Mouse (Mus musculus) embryo, embryonic 11 days (tissue): ENCODE results near the gene Havcr1.
A peak's percentile ranks its signal among the peaks of the same experiment; 100 is the strongest.
"Not testable (repeated sequence)": the region's sequence is repeated elsewhere in the genome, so short reads cannot be mapped to it uniquely, and the experiment has no call there.

Experiments used
- DNase-seq: peaks from one replicate; pipeline ENCODE4 v3.0.0-alpha.2; 2015

Gene Havcr1

DNA sequence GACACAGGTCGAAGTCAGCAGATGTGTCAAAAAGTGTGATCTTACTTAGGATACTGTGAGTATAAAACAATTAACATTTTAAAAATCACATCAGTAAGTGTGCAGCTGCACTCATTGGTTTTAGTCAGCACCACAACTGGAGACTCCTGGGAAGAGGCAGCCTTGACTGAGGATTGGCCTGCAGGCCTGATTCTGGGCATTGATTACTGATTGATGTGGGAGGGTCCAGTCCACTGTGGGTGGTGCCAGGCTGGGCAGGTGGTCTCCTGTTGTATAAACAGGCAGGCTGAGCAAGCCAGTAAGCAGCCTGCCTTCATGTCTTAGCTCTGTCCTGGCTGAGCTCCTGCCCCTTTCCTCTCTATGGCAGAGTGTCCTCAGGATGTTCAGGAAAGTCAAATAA, at the start of gene Havcr1:
Gene Havcr1 (plus strand): TSS at position 5 of the 400 bp plus-strand sequence.
- DNase-seq: not testable (repeated sequence)

DNA sequence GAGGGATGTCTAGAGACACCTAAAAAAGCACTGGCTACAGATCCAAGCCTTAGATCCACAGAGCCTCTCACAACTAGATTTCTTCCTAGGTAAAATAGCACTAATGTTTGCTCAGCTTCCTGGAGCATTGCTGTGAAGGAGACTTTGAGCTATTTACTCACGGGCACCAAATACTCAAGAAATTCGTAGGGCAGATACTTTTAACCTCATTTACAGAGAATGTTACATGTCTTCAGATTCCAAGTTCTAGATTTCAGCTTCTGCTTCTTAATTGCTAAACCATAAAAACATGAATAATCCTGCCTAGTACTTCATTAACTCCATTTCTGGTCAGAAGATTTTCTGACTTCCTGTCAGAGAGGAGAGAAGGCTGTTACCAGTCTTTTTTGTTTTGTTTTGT, 44.7 kb upstream of the Havcr1 start:
- no peak for DNase-seq

DNA sequence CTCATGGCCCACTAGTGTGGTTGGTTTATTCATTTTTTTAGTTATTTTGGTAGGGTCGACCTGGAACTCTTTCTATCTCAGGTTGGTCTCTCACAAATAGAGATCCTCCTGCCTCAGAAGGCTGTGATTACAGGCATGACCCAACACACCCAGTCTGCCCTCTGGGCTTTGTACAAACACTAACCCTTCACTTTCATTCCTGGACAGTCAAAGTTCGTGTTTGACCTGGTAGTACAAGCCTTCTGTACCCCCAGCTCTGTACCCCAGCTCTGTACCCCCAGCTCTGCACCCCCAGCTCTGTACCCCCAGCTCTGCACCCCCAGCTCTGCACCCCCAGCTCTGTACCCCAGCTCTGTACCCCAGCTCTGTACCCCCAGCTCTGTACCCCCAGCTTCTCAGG, 39.0 kb upstream of the Havcr1 start:
- not testable (repeated sequence) for DNase-seq

GRCm38 (mm10) chr11:46697433-46698277, 37.2 kb upstream of the Havcr1 start:
- no peak for DNase-seq

DNA sequence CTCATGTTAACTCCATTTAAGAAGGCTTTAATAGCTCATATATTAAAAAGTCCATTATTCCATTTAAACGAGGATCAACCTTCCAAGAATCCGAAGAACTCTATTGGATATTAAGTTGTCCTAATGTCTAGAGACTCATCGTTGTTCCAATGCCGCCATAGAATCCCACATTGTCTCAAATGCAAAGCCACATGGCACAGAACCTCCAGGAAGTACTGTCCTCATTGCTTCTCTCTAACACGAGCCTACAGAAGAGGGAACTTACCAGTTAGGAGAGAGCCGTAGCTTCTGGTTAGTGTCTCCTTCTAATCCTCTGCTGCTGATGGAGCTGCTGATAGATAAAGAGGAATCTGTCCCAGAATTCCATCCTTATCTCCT, 36.6 kb upstream of the Havcr1 start:
- no peak for DNase-seq

DNA sequence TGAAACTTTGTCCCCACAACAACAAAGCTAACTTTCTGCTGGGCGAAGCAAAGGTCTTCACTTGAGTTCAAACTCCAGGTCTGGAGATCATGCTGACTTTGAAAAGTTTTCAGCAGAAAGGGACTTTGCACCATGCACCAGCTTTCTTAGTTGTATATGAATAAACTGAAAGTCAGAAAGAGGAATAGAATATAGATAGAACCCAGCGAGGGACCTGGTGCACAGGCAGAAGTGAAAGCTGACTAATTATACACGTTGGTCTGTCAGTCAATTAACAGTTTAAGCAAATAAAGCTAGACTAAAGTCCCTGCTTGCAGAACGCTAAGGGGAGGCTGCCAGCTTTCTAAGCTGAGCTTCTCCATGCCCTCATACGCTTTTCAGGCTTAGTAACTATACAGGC, 36.0 kb upstream of the Havcr1 start:
- no peak for DNase-seq

DNA sequence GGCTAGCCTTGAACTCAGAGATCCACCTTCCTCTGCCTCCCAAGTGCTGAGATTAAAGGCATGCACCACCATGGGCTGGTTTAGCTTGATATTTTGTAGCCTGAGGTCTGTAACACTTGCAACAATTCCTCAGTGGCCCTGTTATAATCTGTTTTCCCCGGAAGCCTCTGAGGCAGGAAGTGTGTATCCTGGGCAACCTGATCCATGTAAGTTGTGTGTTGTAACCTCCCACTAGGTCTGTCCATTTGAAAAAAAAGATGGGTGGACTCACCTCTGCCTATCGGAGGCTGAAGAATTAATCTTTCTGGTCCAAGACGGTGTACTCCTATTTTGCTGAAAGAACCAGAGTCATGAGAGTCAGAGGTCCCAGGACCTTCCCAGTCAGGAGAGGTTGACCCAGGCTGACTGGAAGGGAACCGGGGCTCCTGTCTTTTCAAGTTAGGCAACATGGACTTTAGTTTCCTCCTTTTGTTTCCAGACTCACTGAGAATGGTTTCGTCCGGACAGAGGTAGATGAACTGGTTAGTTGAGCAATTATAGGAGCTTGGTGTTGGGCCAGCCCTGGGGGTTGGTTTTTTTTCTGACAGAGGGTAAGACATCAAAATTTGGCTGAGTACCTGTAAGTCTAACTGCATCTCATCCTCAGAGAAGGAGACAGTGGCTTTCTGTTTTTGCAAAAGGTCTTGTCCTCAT, 28.1 kb upstream of the Havcr1 start, which contains the start of gene Timd2:
Gene Timd2 (minus strand): TSS at position 398 of the 693 bp plus-strand sequence.
- no peak for DNase-seq

DNA sequence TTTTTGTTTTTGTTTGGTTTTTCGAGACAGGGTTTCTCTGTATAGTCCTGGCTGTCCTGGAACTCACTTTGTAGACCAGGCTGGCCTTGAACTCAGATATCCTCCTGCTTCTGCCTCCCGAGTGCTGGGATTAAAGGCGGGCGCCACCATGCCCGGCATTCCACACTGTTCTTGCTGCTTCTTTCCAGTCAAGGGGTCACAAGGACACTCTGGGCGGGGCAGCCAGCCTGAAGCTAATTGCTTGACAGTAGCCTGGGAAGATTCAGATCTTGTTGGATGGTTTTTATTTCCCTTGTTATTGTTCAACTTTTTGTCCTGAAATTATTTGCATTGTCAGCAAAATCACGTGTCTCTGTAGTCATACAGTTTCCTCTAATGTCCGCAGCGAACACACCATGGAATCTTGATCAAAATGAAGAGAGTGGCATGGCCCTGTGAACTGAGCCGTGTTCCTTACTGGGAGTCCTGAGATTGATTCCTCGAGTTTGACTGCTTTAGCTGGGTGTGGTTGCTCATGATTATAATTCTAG, 3.3 kb upstream of the Havcr1 start:
- no peak for DNase-seq

DNA sequence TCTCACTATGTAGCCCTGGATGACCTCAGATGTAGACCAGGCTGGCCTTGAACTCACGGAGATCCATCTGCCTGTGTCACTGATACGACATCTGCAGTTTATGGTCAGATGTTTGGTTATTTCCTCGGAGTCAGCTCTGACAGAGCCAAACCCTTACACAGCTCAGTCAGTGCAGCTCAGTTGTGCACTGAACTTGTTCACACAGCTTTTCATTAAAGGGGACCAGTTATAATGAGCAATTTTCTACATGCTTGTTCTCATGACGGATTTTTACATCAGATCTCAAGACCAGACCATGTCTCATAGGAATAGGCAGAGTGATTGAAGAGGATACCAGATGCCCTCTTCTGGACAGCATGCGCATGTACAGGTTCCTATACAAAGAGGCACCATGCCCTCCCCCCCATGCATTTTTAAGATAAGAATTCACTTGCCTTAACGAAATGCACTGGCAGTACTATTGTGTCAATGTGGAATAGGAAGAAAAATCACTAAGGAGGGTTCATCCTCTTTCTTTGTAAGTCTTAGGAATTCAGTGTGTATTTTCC, 1.6 kb upstream of the Havcr1 start:
- DNase-seq: peak; percentile 57

DNA sequence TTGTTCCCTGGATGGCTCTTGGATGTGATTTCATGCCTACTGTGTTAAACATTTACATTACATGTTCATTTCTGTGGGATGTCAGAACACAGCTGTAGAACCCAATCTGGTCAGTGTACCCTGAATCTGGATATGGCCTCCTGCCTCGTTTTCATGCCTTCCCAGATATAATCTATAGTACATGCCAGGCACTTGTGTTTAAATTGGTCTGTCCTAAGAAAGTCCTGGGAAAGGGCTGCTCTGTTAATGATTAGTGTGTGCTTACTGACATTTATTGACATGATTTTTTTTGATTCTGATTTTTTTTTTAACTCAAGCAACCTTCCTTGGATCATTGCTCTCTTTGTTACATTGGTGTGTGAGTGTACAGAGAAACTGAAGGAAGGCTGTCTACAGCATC, 263 bp upstream of the Havcr1 start:
- no peak for DNase-seq

DNA sequence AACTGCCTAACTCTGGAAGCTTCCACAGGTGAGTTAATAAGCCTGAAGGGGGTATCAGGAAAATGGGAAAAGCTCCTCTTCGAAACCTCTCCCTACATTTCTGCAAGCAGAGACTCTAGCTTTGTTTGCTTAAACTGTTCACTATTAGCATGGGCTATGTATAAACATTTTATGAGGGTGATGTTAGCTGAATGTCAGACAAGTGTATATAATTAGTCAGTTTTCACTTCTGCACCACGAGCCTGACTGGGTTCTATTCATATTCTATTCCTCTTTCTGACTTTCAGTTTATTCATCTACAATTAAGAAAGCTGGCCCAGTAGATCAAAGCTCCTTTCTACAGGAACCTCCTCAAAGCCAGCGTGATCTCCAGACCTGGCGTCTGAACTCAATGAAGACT, 4.6 kb downstream of the Havcr1 start:
- no peak for DNase-seq

DNA sequence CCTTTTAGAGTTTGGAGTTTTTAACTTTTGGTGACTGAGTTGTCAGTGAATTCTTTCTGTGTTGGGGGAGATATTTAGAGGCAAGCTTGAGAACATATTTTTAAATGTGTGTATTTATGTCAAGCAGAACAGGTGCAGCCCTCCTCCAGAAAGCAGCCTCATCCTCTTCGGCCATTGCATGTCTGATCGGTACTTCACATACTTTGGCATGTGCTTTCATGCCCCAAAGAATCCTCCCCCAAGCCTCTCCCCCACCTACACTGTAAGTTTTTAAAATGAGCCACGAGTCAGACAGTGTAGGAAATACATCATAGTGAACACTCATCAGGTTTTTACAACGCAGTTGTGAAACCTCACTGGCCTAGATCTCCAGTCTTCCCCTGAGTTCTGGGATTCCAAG, 6.0 kb downstream of the Havcr1 start:
- no peak for DNase-seq

- DNase-seq: no peak
Measured at GRCm38 (mm10) chr11:46741716-46742115, 6.8 kb downstream of the Havcr1 start.

GRCm38 (mm10) chr11:46747996-46748395, 13.1 kb downstream of the Havcr1 start:
- DNase-seq: no peak

GRCm38 (mm10) chr11:46753662-46754061, 18.8 kb downstream of the Havcr1 start:
- peak; percentile 2 for DNase-seq

- DNase-seq: peak; percentile 13
Measured at GRCm38 (mm10) chr11:46754669-46755068, 19.8 kb downstream of the Havcr1 start.

DNA sequence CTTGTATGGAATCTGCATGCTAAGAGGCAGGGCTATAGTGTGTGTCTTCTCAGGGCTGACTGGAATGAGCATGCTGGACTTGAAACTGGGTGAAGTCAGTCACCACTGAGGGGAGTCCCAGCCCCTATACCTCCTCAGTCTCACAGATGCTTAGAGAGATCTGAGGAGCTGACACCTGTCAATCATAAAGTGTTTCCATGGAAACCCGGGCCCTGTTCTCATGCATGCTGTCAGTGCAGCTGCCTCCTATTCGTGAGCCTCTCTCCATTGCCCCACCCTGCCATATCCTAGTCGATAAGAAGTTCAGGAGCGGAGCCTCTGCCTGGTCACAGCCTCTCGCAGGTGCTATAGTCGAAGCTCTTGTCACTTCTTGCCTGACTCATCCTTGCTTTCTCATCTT, 20.8 kb downstream of the Havcr1 start:
- not testable (repeated sequence) for DNase-seq

DNA sequence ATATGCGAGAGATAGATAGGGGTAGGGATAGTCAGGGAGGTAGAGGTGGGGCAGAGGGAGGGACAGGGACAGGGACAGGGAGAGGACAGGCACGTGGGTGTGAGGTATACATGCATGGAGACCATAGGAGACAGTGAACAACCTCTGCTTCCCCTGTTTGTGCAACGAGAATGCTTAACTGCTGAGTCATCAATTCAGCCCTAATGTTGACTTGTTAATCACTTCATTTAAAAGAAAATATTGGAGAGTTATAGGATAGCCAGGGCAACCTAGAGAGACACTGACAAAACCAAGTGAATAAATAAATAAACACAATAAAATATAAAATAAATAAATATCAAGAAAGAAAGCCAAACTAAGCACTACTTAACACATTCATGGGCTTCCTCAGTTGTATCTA, 42.0 kb downstream of the Havcr1 start:
- no peak for DNase-seq

- no peak for DNase-seq
Measured at GRCm38 (mm10) chr11:46779811-46780210, 44.9 kb downstream of the Havcr1 start.

DNA sequence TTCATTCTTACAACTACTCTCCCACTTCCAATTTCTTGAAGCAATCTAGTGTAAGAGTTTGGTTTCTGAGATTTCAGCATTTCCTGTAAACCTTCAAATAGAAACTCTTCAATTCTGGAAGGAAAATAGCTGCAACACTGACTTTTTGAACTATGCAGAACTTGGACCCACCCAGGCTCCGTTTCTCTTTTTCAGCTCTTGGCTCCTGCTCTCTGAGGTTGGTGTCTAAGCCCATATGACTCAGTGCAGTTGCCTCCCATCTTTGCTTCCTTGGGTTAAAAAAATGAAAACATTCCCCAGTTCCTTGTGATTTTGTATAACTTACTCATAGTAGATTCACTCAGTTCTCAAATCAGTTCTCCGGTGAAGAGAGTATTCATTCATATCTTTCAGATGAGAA, 69.6 kb downstream of the Havcr1 start:
- DNase-seq: no peak

- no peak for DNase-seq
Measured at GRCm38 (mm10) chr11:46810511-46810910, 75.6 kb downstream of the Havcr1 start, which contains the start of gene Timd4. Timd4 (plus strand) TSS chr11:46810800.

DNA sequence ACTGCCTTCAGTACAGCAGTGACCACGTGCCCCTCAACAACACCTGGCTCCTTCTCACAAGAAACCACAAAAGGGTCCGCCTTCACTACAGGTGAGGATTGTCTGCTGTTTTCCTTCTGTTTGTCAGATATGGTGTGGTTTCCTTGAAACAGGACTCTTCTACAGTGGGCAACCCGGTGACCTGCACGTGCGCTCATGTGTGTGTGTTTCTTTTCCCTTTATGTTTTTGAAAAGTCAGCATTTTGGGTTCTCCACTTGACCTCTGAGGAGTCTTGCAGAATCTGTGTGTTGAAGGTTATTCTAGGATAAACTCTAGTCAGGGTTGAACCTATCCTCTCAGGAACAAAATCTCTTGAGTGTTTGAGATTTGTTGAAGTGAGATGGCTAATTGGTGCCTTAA, 82.8 kb downstream of the Havcr1 start:
- DNase-seq: no peak

- DNase-seq: no peak
Measured at GRCm38 (mm10) chr11:46819930-46820329, 85.0 kb downstream of the Havcr1 start.
